Mouse (Mus musculus) adrenal gland, postnatal 10 days (tissue): Measurements from ENCODE around the gene Kcnq5. TPM values are rescaled to one million over a fixed set of nuclear protein-coding genes. Genes with fewer than 3 reads are reported as not detected.
"Not testable (repeated sequence)": the region's sequence is repeated elsewhere in the genome, so short reads cannot be mapped to it uniquely, and the experiment has no call there.

ENCODE experiments used
- DNase-seq: peaks from one replicate; pipeline ENCODE4 v3.0.0; 2021; ENCODE audit warnings: mixed read lengths
- total RNA-seq, 2 experiments: library from RNA; stranded (reverse); gene quantifications; 2 replicates each; pipeline ENCODE4 v1.2.3; 2021

The Kcnq5 gene
- total RNA-seq, 2 experiments from 2014 or later: 1.6 to 3.2 TPM

- DNase-seq: no peak
Observed at GRCm38 (mm10) chr1:21635406-21635805, 326.3 kb downstream of the Kcnq5 start.

DNA sequence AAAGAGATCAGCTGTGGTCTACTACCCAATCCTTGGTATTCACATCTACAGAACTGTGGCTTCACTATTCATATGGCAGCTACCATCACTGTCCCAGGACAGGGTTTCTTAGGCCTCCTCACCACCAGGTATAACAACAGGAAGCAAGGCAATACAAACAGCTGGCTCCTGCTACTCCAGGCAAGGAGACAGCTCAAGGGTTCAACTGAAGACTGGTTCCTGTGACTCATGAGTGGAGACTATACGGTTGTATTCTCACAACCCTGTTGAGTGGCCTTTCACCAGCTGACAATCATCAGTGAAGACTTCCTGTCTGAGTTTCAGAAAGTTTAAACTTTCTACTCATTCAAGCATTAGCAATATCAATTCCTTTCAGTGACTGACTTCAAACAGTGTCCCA, 327.7 kb downstream of the Kcnq5 start:
- no peak for DNase-seq

GRCm38 (mm10) chr1:21622455-21622854, 339.3 kb downstream of the Kcnq5 start:
- no peak for DNase-seq

GRCm38 (mm10) chr1:21622039-21622438, 339.7 kb downstream of the Kcnq5 start:
- no peak for DNase-seq

- no peak for DNase-seq
Observed at GRCm38 (mm10) chr1:21618712-21619111, 343.0 kb downstream of the Kcnq5 start.

DNA sequence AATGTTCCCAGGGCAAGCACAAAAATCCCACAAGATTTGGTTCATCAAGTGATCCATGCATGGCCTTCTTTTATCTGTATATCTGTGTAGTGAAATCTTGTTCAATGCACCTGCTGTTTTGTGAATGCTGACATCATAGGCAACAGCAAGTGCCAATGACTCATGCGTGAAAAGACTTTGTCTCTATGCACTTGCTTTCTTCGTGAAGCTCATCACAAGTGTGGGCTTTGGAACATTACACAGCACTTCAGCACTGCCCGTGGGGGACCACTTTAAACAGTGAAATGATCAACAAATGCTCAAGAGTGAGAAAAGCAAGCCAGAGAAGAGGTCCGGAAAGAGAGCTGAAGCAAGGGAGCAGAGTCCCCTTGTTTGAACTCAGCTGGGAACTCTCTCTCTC, 345.1 kb downstream of the Kcnq5 start:
- DNase-seq: no peak

- DNase-seq: no peak
Observed at GRCm38 (mm10) chr1:21613933-21614332, 347.8 kb downstream of the Kcnq5 start.

- no peak for DNase-seq
Observed at GRCm38 (mm10) chr1:21604003-21604402, 357.7 kb downstream of the Kcnq5 start.

DNA sequence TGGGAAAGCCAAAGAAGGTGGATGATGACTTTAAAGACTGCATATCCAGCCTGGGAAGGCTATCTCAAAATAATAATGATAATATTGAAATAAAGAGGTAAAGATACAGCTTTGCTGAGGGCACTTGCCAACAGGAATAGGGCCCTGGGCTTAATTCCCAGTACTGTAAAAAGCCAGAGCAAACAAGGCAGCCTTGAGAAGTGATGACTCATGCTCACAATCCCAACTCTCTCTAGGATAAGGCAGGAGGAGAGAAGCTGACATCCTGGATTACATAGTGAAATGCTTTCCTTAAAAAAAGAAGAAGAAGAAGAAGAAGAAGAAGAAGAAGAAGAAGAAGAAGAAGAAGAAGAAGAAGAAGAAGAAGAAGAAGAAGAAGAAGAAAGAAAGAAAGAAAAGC, 359.2 kb downstream of the Kcnq5 start:
- DNase-seq: no peak

GRCm38 (mm10) chr1:21600606-21601005, 361.1 kb downstream of the Kcnq5 start:
- DNase-seq: no peak

DNA sequence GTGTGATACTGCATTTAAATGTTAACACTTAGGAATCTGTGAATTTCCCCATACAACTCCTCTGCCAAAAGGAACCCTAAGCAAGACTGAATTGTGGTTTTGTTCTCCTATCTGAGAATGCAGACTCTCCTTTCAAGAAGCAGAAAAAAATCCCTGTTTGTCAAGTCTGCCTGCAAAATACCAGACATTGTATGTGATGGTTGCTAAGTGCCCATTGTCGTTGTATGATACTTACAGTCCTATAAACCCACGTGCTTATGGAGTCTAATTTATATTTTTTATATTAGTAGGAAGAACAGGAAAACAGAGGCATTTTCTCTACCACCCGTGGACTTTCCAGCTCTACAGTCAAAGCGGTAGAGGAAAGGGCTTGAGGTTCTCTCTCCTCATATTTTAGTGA, 367.9 kb downstream of the Kcnq5 start:
- DNase-seq: no peak

GRCm38 (mm10) chr1:21567397-21567796, 394.3 kb downstream of the Kcnq5 start:
- DNase-seq: not testable (repeated sequence)

DNA sequence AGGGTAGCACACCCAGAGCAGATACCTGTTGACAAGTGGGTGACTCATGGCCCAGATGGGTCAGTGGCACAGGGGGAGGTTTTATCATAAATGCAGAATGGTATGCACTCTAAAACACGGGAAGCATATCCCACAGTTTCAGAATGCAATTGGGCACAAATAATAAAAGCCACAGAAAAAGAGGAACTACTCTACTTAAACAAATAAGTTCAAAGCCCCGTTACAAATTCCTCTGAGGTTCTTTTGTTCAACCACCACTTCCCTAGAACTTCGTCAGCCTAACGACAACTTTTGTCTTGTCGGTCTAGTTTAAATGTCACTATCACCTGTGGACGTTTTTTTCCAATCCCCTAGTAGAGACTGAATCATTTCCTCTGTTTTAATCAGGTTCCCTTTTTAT, 407.1 kb downstream of the Kcnq5 start:
- DNase-seq: no peak

DNA sequence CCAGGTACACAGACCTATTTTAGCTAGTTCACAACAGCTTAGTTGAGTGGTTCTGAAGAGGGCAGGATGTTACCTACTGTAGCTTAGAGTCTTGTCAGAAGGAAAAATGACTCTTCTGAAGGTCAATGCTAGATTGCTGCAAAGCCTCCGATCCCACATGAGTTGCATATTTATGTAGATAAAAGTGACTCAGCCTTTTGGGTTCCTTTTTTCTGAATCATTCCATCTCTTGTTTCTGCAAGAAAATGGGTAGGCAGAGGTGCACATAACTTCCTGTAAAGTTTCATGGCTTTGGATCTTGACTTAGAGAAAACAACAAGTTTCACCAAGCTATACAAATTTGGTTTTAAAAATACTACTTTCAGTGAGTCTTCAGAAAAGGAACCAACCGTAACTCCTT, 409.0 kb downstream of the Kcnq5 start:
- no peak for DNase-seq

DNA sequence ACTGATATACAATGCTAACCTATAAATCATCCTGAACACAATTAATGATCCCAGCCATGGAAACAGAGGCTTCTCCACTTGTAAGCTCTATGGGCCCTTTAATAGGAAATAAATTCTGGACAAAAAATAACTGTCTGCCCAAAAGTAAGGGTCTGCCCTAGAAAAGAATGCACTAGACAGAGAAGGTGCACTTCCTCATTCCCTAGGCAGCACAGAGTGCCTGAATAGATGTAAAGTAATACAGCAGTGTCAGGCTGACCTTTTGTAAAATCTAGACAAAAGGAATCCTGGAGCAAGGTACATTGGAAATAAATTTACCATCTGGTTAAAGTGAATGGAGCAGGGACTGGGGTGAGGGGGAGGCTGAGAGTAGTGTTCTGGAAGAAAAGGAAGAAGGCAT, 417.8 kb downstream of the Kcnq5 start:
- DNase-seq: no peak

GRCm38 (mm10) chr1:21539486-21539885, 422.3 kb downstream of the Kcnq5 start:
- DNase-seq: no peak

GRCm38 (mm10) chr1:21530823-21531222, 430.9 kb downstream of the Kcnq5 start:
- no peak for DNase-seq

DNA sequence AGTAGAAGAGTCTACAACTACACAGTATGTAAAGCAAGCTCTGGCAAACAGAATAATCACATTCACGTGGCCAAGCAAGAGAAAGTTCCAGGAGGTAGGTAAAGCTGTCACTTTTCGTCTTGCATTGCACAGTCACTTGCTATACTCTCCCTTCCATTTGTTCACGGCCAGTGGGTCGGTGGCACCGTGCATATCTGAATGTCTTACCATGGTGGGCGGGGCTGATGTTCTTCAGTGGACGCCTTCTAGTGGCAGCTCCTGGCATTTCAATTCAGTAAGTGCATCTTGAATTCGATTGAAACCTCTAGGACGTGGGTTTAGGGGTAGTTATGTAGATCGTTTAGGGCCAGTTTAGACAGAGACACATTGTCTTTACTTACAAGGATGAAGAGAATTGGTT, 439.7 kb downstream of the Kcnq5 start:
- no peak for DNase-seq

GRCm38 (mm10) chr1:21521475-21521874, 440.3 kb downstream of the Kcnq5 start:
- DNase-seq: no peak

GRCm38 (mm10) chr1:21520116-21520645, 441.6 kb downstream of the Kcnq5 start:
- DNase-seq: no peak

GRCm38 (mm10) chr1:21506665-21507064, 455.1 kb downstream of the Kcnq5 start:
- DNase-seq: no peak

- DNase-seq: no peak
Observed at GRCm38 (mm10) chr1:21499815-21500534, 461.8 kb downstream of the Kcnq5 start.

DNA sequence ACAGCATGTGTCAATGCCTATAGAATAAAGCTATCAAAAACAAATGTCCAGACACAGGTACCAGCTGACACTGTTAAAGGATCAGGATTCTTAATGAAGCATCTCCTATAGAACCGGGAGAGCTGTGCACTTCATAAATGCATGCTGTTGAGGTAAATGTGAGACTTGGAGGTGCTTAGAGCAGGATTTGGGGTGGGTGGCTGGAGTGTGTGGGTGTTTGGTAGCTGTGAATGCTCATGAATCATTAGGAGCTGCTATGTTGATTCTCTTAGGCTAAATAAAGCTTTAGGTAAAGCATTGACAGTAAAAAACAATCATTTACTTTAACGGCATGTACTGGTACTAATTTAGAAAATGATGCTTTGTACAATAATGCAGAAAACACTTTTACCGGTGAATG, 465.4 kb downstream of the Kcnq5 start:
- DNase-seq: no peak

DNA sequence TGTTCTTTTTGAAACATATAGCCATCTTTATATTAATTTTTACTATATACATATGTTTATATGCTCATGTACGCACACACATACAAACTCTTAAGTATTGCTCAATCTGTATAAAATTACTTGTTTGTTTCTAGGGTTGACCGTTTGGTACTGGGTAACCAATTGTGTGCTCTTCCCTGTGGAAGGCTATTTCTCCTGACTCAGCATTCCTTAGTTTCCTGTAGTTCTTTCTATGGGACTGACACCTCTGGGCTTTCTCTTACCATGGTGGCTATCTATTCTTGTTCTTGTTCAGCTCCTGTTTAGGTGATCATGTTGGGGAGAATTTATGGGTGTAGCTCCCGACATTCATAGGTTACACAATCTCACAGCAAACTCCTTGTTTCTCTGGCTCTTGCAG, 473.1 kb downstream of the Kcnq5 start:
- no peak for DNase-seq
